Mouse (Mus musculus): ENCODE data around the gene Ubxn7. TPM values are rescaled to one million over a fixed set of nuclear protein-coding genes. Genes with fewer than 3 reads are reported as not detected.

The Ubxn7 gene
- total and polyA plus RNA-seq, 2 experiments, result 2.1 to 36.8 TPM

DNA sequence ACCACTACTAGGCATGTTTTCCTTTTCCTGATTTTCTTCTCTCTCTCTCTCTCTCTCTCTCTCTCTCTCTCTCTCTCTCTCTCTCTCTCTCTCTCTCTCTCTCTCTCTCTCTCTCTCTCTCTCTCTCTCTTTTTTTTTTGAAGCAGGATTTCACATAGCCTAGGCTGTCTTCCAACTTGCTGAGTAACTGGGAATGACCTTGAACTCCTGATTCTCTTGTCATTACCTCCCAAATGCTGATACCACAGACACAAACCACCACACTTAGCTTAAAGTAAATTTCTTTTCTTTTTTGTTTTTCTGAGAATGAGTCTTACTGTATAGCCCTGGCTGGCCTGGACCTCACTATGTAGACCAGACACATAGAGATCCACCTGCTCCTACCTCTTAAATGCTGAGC, 102.6 kb downstream of the Ubxn7 start:
- Histone ChIP-seq H3K27ac (replicated peaks; ENCODE audit: insufficient read depth, low read depth, low read length) (peak overlapping the region; percentile 89), H3K27me3 (ENCODE audit: control insufficient read depth, insufficient read depth, low read length) (no peaks in the 10 kb centered on the region), H3K9ac (ENCODE audit: low read depth, low read length) (peak overlapping the region; percentile 29; the same call in 1 of the 2 replicates), H3K4me1 (ENCODE audit: control insufficient read depth, insufficient read depth, low read length) (peaks cover 15% of the 10 kb centered on the region), H3K4me3 (ENCODE audit: insufficient read depth, low read depth, low read length) (no peak overlapping the region), H3K36me3 (ENCODE audit: control insufficient read depth, insufficient read depth, low read length) (no peaks in the 10 kb centered on the region; the same call in 1 of the 2 replicates), H3K79me2 (ENCODE audit: control insufficient read depth, insufficient read depth, low read length) (peaks cover 12% of the 10 kb centered on the region; the same call in 1 of the 2 replicates)
- peak; percentile 91 for DNase-seq (ENCODE audit: extremely low read depth, low read depth, low spot score)
- TF ChIP-seq POLR2A (IDR thresholded peaks at IDR 0.05; ENCODE audit: extremely low read depth, insufficient read depth, low read length), result no peak

DNA sequence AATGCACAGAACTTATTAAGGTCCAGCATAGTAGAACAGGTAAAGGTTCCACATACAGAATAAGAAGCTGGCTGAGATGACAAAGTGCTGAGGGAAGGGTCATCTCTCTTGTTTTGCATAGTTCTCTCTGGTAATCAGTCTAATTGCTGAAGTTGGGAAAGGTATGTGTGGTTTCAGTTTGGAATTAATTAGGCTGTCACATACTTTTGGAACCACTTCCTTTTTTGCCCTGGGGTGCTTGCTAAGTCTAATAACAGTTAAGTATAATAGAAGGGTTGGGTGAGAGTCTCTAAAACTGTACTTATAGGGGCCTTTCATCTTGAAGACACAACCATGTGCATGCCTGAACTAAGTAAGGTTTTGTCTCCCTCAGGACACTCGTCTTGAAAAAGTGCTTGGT, 104.6 kb downstream of the Ubxn7 start:
- H3K36me3 ChIP-seq (ENCODE audit: control insufficient read depth, insufficient read depth, low read length), result peaks cover 5% of the 10 kb centered on the region
- H3K27me3 ChIP-seq (ENCODE audit: control insufficient read depth, insufficient read depth, low read length), result no peaks in the 10 kb centered on the region
- H3K27ac ChIP-seq (replicated peaks; ENCODE audit: insufficient read depth, low read depth, low read length), result no peak overlapping the region
- peaks cover 24% of the 10 kb centered on the region for H3K4me1 ChIP-seq (ENCODE audit: control insufficient read depth, insufficient read depth, low read length)
- DNase-seq (ENCODE audit: extremely low read depth, low read depth, low spot score), result no peak
- H3K4me3 ChIP-seq (ENCODE audit: insufficient read depth, low read depth, low read length), result no peak overlapping the region
- peaks cover 12% of the 10 kb centered on the region; the same call in 1 of the 2 replicates for H3K79me2 ChIP-seq (ENCODE audit: control insufficient read depth, insufficient read depth, low read length)
- no peak overlapping the region for H3K9ac ChIP-seq (ENCODE audit: low read depth, low read length)
- WGBS, result 59% methylated on average over 1 of the region's 1 CpGs
- no peak for TF ChIP-seq CTCF (IDR thresholded peaks at IDR 0.05; ENCODE audit: low read depth, low read length)
- TF ChIP-seq POLR2A (IDR thresholded peaks at IDR 0.05; ENCODE audit: extremely low read depth, insufficient read depth, low read length), result no peak

DNA sequence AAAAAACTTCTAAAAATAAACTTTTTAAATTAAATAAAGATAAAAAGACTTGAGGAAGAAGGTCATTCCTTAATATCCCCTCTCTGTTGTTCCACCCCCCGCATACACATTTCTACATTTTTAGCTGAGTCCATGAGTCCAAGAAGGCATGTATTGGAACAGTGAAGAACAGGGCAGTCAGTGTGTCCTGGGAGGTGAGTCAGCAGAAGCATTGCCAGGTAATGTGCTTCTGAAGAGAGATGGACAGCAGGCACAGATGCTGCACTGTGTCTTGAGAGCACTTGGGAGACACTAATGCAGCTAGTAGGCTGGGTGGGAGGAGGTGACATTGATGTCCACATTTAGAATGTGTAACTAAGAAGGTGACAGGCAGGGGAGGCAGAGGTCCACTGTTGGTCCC, 105.2 kb downstream of the Ubxn7 start:
- peak; percentile 46 for DNase-seq (ENCODE audit: extremely low read depth, low read depth, low spot score)
- no peaks in the 10 kb centered on the region for H3K27me3 ChIP-seq (ENCODE audit: control insufficient read depth, insufficient read depth, low read length)
- no peak overlapping the region for H3K27ac ChIP-seq (replicated peaks; ENCODE audit: insufficient read depth, low read depth, low read length)
- 87% methylated on average over 1 of the region's 1 CpGs for WGBS
- peaks cover 12% of the 10 kb centered on the region; the same call in 1 of the 2 replicates for H3K79me2 ChIP-seq (ENCODE audit: control insufficient read depth, insufficient read depth, low read length)
- no peak overlapping the region for H3K4me3 ChIP-seq (ENCODE audit: insufficient read depth, low read depth, low read length)
- H3K9ac ChIP-seq (ENCODE audit: low read depth, low read length), result no peak overlapping the region
- TF ChIP-seq CTCF (IDR thresholded peaks at IDR 0.05; ENCODE audit: low read depth, low read length) (no peak), POLR2A (IDR thresholded peaks at IDR 0.05; ENCODE audit: extremely low read depth, insufficient read depth, low read length) (no peak)
- H3K4me1 ChIP-seq (ENCODE audit: control insufficient read depth, insufficient read depth, low read length), result peaks cover 24% of the 10 kb centered on the region
- peaks cover 5% of the 10 kb centered on the region for H3K36me3 ChIP-seq (ENCODE audit: control insufficient read depth, insufficient read depth, low read length)

DNA sequence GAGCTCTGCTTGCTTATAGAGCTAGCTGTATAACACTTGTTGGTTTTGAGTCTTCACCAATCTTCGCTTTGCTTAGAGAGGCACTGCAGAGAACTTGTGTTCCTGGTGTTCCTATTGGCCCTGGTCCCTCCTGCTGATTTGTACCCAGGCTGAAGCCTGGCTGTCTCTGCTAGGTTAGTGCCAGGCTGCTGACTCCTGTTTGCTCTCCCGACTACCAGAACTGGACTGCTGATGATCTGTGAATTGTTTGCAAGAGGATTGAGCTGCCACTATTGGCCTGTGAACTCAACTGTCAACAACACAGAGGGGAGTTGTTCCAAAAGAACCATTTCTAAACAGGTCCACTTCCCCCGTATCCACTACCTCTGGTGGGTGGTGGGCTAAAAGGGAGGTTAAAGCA, 109.4 kb downstream of the Ubxn7 start:
- TF ChIP-seq POLR2A (IDR thresholded peaks at IDR 0.05; ENCODE audit: extremely low read depth, insufficient read depth, low read length), result no peak
- TF ChIP-seq CTCF (IDR thresholded peaks at IDR 0.05; ENCODE audit: low read depth, low read length), result no peak
- WGBS, result 32% methylated on average over 3 of the region's 3 CpGs
- peaks cover 5% of the 10 kb centered on the region for H3K36me3 ChIP-seq (ENCODE audit: control insufficient read depth, insufficient read depth, low read length)
- no peak overlapping the region for H3K9ac ChIP-seq (ENCODE audit: low read depth, low read length)
- no peak overlapping the region for H3K4me3 ChIP-seq (ENCODE audit: insufficient read depth, low read depth, low read length)
- H3K27me3 ChIP-seq (ENCODE audit: control insufficient read depth, insufficient read depth, low read length), result no peaks in the 10 kb centered on the region
- H3K27ac ChIP-seq (replicated peaks; ENCODE audit: insufficient read depth, low read depth, low read length), result peak overlapping the region; percentile 69
- DNase-seq (ENCODE audit: extremely low read depth, low read depth, low spot score), result peak; percentile 96
- peaks cover 16% of the 10 kb centered on the region for H3K4me1 ChIP-seq (ENCODE audit: control insufficient read depth, insufficient read depth, low read length)
- H3K79me2 ChIP-seq (ENCODE audit: control insufficient read depth, insufficient read depth, low read length), result peaks cover 21% of the 10 kb centered on the region

Other genes with a start within 250 kb of the Ubxn7 start
- 37.7 and 40.5 TPM in 2 replicates for gene Pigx, start 232.5 kb upstream of the Ubxn7 start, total RNA-seq (2014; rRNA removed)
- gene Pigx, start 232.5 kb upstream of the Ubxn7 start, polyA plus RNA-seq (2012; rRNA removed), result 17.5 and 19.0 TPM in 2 replicates
- gene Cep19, start 232.5 kb upstream of the Ubxn7 start, total RNA-seq (2014; rRNA removed), result 6.0 and 6.5 TPM in 2 replicates
- 7.6 and 10.1 TPM in 2 replicates for gene Cep19, start 232.5 kb upstream of the Ubxn7 start, polyA plus RNA-seq (2012; rRNA removed)
- 4.1 and 5.3 TPM in 2 replicates for gene Nrros, start 166.7 kb upstream of the Ubxn7 start, total RNA-seq (2014; rRNA removed)
- 3.1 and 5.9 TPM in 2 replicates for gene Nrros, start 166.7 kb upstream of the Ubxn7 start, polyA plus RNA-seq (2012; rRNA removed)
- not detected in 2 replicates for gene Bex6, start 152.4 kb upstream of the Ubxn7 start, total RNA-seq (2014; rRNA removed)
- gene Bex6, start 152.4 kb upstream of the Ubxn7 start, polyA plus RNA-seq (2012; rRNA removed), result not detected in 2 replicates
- 4.4 and 4.5 TPM in 2 replicates for gene Fbxo45, start 85.1 kb upstream of the Ubxn7 start, total RNA-seq (2014; rRNA removed)
- 1.8 and 2.1 TPM in 2 replicates for gene Fbxo45, start 85.1 kb upstream of the Ubxn7 start, polyA plus RNA-seq (2012; rRNA removed)
- 11.3 and 14.6 TPM in 2 replicates for gene Wdr53, start 85.0 kb upstream of the Ubxn7 start, total RNA-seq (2014; rRNA removed)
- 3.7 and 4.1 TPM in 2 replicates for gene Wdr53, start 85.0 kb upstream of the Ubxn7 start, polyA plus RNA-seq (2012; rRNA removed)
- gene Smco1, start 60.8 kb upstream of the Ubxn7 start, total RNA-seq (2014; rRNA removed), result not detected in 2 replicates
- gene Smco1, start 60.8 kb upstream of the Ubxn7 start, polyA plus RNA-seq (2012; rRNA removed), result not detected in 2 replicates
- 6.2 and 7.3 TPM in 2 replicates for gene Rnf168, start 54.8 kb upstream of the Ubxn7 start, total RNA-seq (2014; rRNA removed)
- 5.1 and 6.2 TPM in 2 replicates for gene Rnf168, start 54.8 kb upstream of the Ubxn7 start, polyA plus RNA-seq (2012; rRNA removed)
- not detected in 2 replicates for gene Tm4sf19, start 68.2 kb downstream of the Ubxn7 start, total RNA-seq (2014; rRNA removed)
- not detected in 2 replicates for gene Tm4sf19, start 68.2 kb downstream of the Ubxn7 start, polyA plus RNA-seq (2012; rRNA removed)
- 1.4 and 2.2 TPM in 2 replicates for gene Tctex1d2, start 87.4 kb downstream of the Ubxn7 start, total RNA-seq (2014; rRNA removed)
- gene Tctex1d2, start 87.4 kb downstream of the Ubxn7 start, polyA plus RNA-seq (2012; rRNA removed), result 1.7 and 2.1 TPM in 2 replicates
- 56.1 and 56.6 TPM in 2 replicates for gene Pcyt1a, start 98.7 kb downstream of the Ubxn7 start, total RNA-seq (2014; rRNA removed)
- 28.6 and 39.1 TPM in 2 replicates for gene Pcyt1a, start 98.7 kb downstream of the Ubxn7 start, polyA plus RNA-seq (2012; rRNA removed)
- gene Slc51a, start 155.6 kb downstream of the Ubxn7 start, total RNA-seq (2014; rRNA removed), result not detected in 2 replicates
- 0.06 TPM in 1 of 2 replicates, not detected in the other for gene Slc51a, start 155.6 kb downstream of the Ubxn7 start, polyA plus RNA-seq (2012; rRNA removed)
- gene Zdhhc19, start 164.0 kb downstream of the Ubxn7 start, total RNA-seq (2014; rRNA removed), result not detected in 2 replicates
- gene Zdhhc19, start 164.0 kb downstream of the Ubxn7 start, polyA plus RNA-seq (2012; rRNA removed), result not detected in 2 replicates